Mouse (Mus musculus) adrenal gland, postnatal 36 days (tissue): ENCODE data around the gene Ifi27l2a. TPM values are rescaled to one million over a fixed set of nuclear protein-coding genes. Genes with fewer than 3 reads are reported as not detected.
"Not testable (repeated sequence)": the region's sequence is repeated elsewhere in the genome, so short reads cannot be mapped to it uniquely, and the experiment has no call there.

ENCODE experiments used
- DNase-seq, 2 experiments: peaks; one replicate each; pipeline ENCODE4 v3.0.0; 2021; ENCODE audit warnings: mixed read lengths in 1 of 2
- long read RNA-seq, 2 experiments: library from polyadenylated mRNA; stranded (forward); transcript quantifications; one replicate each; pipeline ENCODE4 v2.0.0; 2021; ENCODE audit warnings: borderline sequencing depth in 2 of 2
- total RNA-seq, 2 experiments: library from RNA; stranded (reverse); gene quantifications; 2 replicates each; pipeline ENCODE4 v1.2.3; 2021

The Ifi27l2a gene
- total RNA-seq = 100 to 1,000 TPM; 128 to 279 TPM
- long read RNA-seq, experiment 1, transcript Ifi27l2a-201 (4 exons, 463 nt) = major isoform, 210 of 238 reads
- long read RNA-seq, experiment 1, partial matches to known transcripts = 21 of 238 reads
- long read RNA-seq, experiment 1, other reads (novel, unspliced or antisense) = 7 of 238 reads
- long read RNA-seq, experiment 2, transcript Ifi27l2a-201 (4 exons, 463 nt) = major isoform, 265 of 291 reads
- long read RNA-seq, experiment 2, partial matches to known transcripts = 12 of 291 reads
- long read RNA-seq, experiment 2, other reads (novel, unspliced or antisense) = 14 of 291 reads

- DNase-seq = peak in 1 of 2 experiments; percentile 52
Observed at GRCm38 (mm10) chr12:103443524-103443923, at the start of gene Ifi27l2a. Gene Ifi27l2a, minus strand, starts transcription at chr12:103443680.

GRCm38 (mm10) chr12:103492767-103493166 lies 49.3 kb upstream of the Ifi27l2a start:
- DNase-seq = peak; percentile 52 to 73

- no peak for DNase-seq
Observed at GRCm38 (mm10) chr12:103491091-103491730, 47.7 kb upstream of the Ifi27l2a start.

- no peak for DNase-seq
Observed at GRCm38 (mm10) chr12:103487750-103488149, 44.3 kb upstream of the Ifi27l2a start.

GRCm38 (mm10) chr12:103487276-103487675 lies 43.8 kb upstream of the Ifi27l2a start:
- peak in 1 of 2 experiments; percentile 34 for DNase-seq

- DNase-seq = no peak
Observed at GRCm38 (mm10) chr12:103486726-103487125, 43.2 kb upstream of the Ifi27l2a start.

GRCm38 (mm10) chr12:103484200-103484972 lies 40.9 kb upstream of the Ifi27l2a start:
- not testable (repeated sequence) for DNase-seq

GRCm38 (mm10) chr12:103482781-103483180 lies 39.3 kb upstream of the Ifi27l2a start:
- DNase-seq = no peak

- DNase-seq = no peak
Observed at GRCm38 (mm10) chr12:103481671-103482070, 38.2 kb upstream of the Ifi27l2a start.

- DNase-seq = peak in 1 of 2 experiments; percentile 12
Observed at GRCm38 (mm10) chr12:103477461-103478015, 34.1 kb upstream of the Ifi27l2a start.

GRCm38 (mm10) chr12:103476779-103477389 lies 33.4 kb upstream of the Ifi27l2a start:
- no peak for DNase-seq

- DNase-seq = no peak
Observed at GRCm38 (mm10) chr12:103474481-103474880, 31.0 kb upstream of the Ifi27l2a start.

GRCm38 (mm10) chr12:103457140-103457539 lies 13.7 kb upstream of the Ifi27l2a start, which contains the start of gene Ifi27l2b:
Gene Ifi27l2b, minus strand, starts transcription at chr12:103457223.
- no peak for DNase-seq

- DNase-seq = not testable (repeated sequence)
Observed at GRCm38 (mm10) chr12:103456727-103457126, 13.2 kb upstream of the Ifi27l2a start.

- DNase-seq = no peak
Observed at GRCm38 (mm10) chr12:103453361-103453760, 9.9 kb upstream of the Ifi27l2a start.

GRCm38 (mm10) chr12:103445060-103445459 lies 1.6 kb upstream of the Ifi27l2a start:
- DNase-seq = no peak

GRCm38 (mm10) chr12:103444261-103444660 lies 781 bp upstream of the Ifi27l2a start:
- DNase-seq = not testable (repeated sequence)

GRCm38 (mm10) chr12:103437601-103438000 lies 5.9 kb downstream of the Ifi27l2a start:
- DNase-seq = peak in 1 of 2 experiments; percentile 30

GRCm38 (mm10) chr12:103434861-103435260 lies 8.6 kb downstream of the Ifi27l2a start:
- no peak for DNase-seq

GRCm38 (mm10) chr12:103433986-103434731 lies 9.3 kb downstream of the Ifi27l2a start, which contains the start of gene Ifi27:
Gene Ifi27, plus strand, starts transcription at chr12:103434211.
- DNase-seq = peak; percentile 75 to 88

GRCm38 (mm10) chr12:103433430-103433829 lies 10.1 kb downstream of the Ifi27l2a start:
- DNase-seq = peak; percentile 74 to 78
